Mouse (Mus musculus) limb, embryonic 10.5 days (tissue): ENCODE measurements at regions not wholly inside any gene's neighbourhood (a gene's known extent, or its start where the extent isn't known, plus 50 kb on each side); places are given as distances from the start of the nearest gene placed in this dataset.

Source experiments
- DNase-seq: peaks from one replicate; pipeline ENCODE4 v3.0.0-alpha.2; 2017; ENCODE audit warnings: low spot score
- H3K27ac ChIP-seq: fragments of 300-500 bp; sonication (generic); 2 replicates; pipeline ENCODE4 v1.5.1; 2016; ENCODE audit warnings: mild to moderate bottlenecking
- H3K27me3 ChIP-seq: fragments of 300-500 bp; sonication (generic); 2 replicates; pipeline ENCODE4 v1.6.1; 2016; ENCODE audit warnings: low read depth, mild to moderate bottlenecking; ENCODE audit not compliant: poor library complexity, severe bottlenecking
- H3K36me3 ChIP-seq: fragments of 300-500 bp; sonication (generic); 2 replicates; pipeline ENCODE4 v1.6.1; 2016; ENCODE audit warnings: mild to moderate bottlenecking, moderate library complexity
- H3K4me1 ChIP-seq: fragments of 300-500 bp; sonication (generic); 2 replicates; pipeline ENCODE4 v1.6.1; 2016
- H3K4me3 ChIP-seq: fragments of 300-500 bp; sonication (generic); 2 replicates; pipeline ENCODE4 v1.5.1; 2016; ENCODE audit warnings: mild to moderate bottlenecking, moderate library complexity
- H3K9me3 ChIP-seq: fragments of 300-500 bp; sonication (generic); replicated peaks from 2 replicates; pipeline ENCODE4 v1.6.1; 2016; ENCODE audit warnings: mild to moderate bottlenecking
- WGBS: fragments of 180-500 bp; shearing (Covaris S2); methylation state at CpG from one replicate; pipeline ENCODE4 v1.1.7; 2016; 5-methylcytosine and 5-hydroxymethylcytosine counted together

- no peaks in the 10 kb centered on the region for H3K27me3 ChIP-seq
- H3K4me3 ChIP-seq = no peak overlapping the region
- H3K9me3 ChIP-seq = no peaks in the 10 kb centered on the region
- no peaks in the 10 kb centered on the region for H3K4me1 ChIP-seq
- no peak for DNase-seq
- no peaks in the 10 kb centered on the region for H3K36me3 ChIP-seq
- 91% methylated on average over 1 of the region's 1 CpGs for WGBS
- H3K27ac ChIP-seq = no peak overlapping the region
Measured at GRCm38 (mm10) chr13:15094836-15095235, 368.2 kb upstream of the Gli3 start.

- no peak overlapping the region for H3K27ac ChIP-seq
- no peaks in the 10 kb centered on the region for H3K4me1 ChIP-seq
- 55% methylated on average over 6 of the region's 6 CpGs for WGBS
- H3K4me3 ChIP-seq = no peak overlapping the region
- H3K27me3 ChIP-seq = no peaks in the 10 kb centered on the region
- H3K9me3 ChIP-seq = no peaks in the 10 kb centered on the region
- no peaks in the 10 kb centered on the region for H3K36me3 ChIP-seq
- DNase-seq = no peak
Measured at GRCm38 (mm10) chr13:15107753-15108305, 355.2 kb upstream of the Gli3 start.

GRCm38 (mm10) chr13:15113383-15113782 is 349.7 kb upstream of the Gli3 start:
- Histone ChIP-seq H3K27me3 (no peaks in the 10 kb centered on the region), H3K27ac (no peak overlapping the region), H3K9me3 (no peaks in the 10 kb centered on the region), H3K4me3 (no peak overlapping the region), H3K4me1 (no peaks in the 10 kb centered on the region), H3K36me3 (no peaks in the 10 kb centered on the region)
- no peak for DNase-seq
- WGBS = 84% methylated on average over 7 of the region's 7 CpGs

- no peaks in the 10 kb centered on the region for H3K36me3 ChIP-seq
- H3K27ac ChIP-seq = no peak overlapping the region
- H3K4me3 ChIP-seq = no peak overlapping the region
- no peaks in the 10 kb centered on the region for H3K9me3 ChIP-seq
- no peaks in the 10 kb centered on the region for H3K4me1 ChIP-seq
- WGBS = 88% methylated on average over 2 of the region's 2 CpGs
- DNase-seq = no peak
- H3K27me3 ChIP-seq = no peaks in the 10 kb centered on the region
Measured at GRCm38 (mm10) chr13:15130249-15130648, 332.8 kb upstream of the Gli3 start.

GRCm38 (mm10) chr13:15146167-15146566 is 316.9 kb upstream of the Gli3 start:
- peak; percentile 32 for DNase-seq
- Histone ChIP-seq H3K9me3 (no peaks in the 10 kb centered on the region), H3K36me3 (no peaks in the 10 kb centered on the region), H3K4me3 (no peak overlapping the region), H3K4me1 (peaks cover 13% of the 10 kb centered on the region), H3K27me3 (no peaks in the 10 kb centered on the region), H3K27ac (peak overlapping the region; percentile 30; the same call in 1 of the 2 replicates)
- 54% methylated on average over 6 of the region's 6 CpGs for WGBS

- Histone ChIP-seq H3K4me3 (no peak overlapping the region), H3K9me3 (no peaks in the 10 kb centered on the region), H3K36me3 (no peaks in the 10 kb centered on the region), H3K4me1 (peaks cover 11% of the 10 kb centered on the region), H3K27ac (no peak overlapping the region), H3K27me3 (no peaks in the 10 kb centered on the region)
- 36% methylated on average over 2 of the region's 2 CpGs for WGBS
- no peak for DNase-seq
Measured at GRCm38 (mm10) chr13:15180898-15181297, 282.1 kb upstream of the Gli3 start.

- no peaks in the 10 kb centered on the region for H3K27me3 ChIP-seq
- H3K4me1 ChIP-seq = peaks cover 31% of the 10 kb centered on the region
- H3K36me3 ChIP-seq = no peaks in the 10 kb centered on the region
- no peak overlapping the region for H3K4me3 ChIP-seq
- WGBS = 84% methylated on average over 7 of the region's 7 CpGs
- peak overlapping the region; percentile 25; the same call in 1 of the 2 replicates for H3K27ac ChIP-seq
- no peak for DNase-seq
- H3K9me3 ChIP-seq = no peaks in the 10 kb centered on the region
Measured at GRCm38 (mm10) chr13:15211635-15212352, 251.2 kb upstream of the Gli3 start.

- Histone ChIP-seq H3K27me3 (no peaks in the 10 kb centered on the region), H3K4me3 (no peak overlapping the region), H3K9me3 (no peaks in the 10 kb centered on the region), H3K27ac (peak overlapping the region; percentile 25; the same call in 1 of the 2 replicates), H3K4me1 (peaks cover 31% of the 10 kb centered on the region), H3K36me3 (no peaks in the 10 kb centered on the region)
- WGBS = 44% methylated on average over 5 of the region's 5 CpGs
- peak; percentile 47 for DNase-seq
Measured at GRCm38 (mm10) chr13:15212353-15212850, 250.6 kb upstream of the Gli3 start.

- WGBS = 62% methylated on average over 3 of the region's 3 CpGs
- H3K27ac ChIP-seq = no peak overlapping the region
- H3K9me3 ChIP-seq = no peaks in the 10 kb centered on the region
- no peak overlapping the region for H3K4me3 ChIP-seq
- H3K4me1 ChIP-seq = no peaks in the 10 kb centered on the region
- H3K27me3 ChIP-seq = no peaks in the 10 kb centered on the region
- no peak for DNase-seq
- H3K36me3 ChIP-seq = no peaks in the 10 kb centered on the region
Measured at GRCm38 (mm10) chr13:15221322-15221721, 241.7 kb upstream of the Gli3 start.

- 67% methylated on average over 1 of the region's 1 CpGs for WGBS
- no peak overlapping the region for H3K4me3 ChIP-seq
- no peaks in the 10 kb centered on the region for H3K4me1 ChIP-seq
- no peaks in the 10 kb centered on the region for H3K9me3 ChIP-seq
- no peak overlapping the region for H3K27ac ChIP-seq
- DNase-seq = no peak
- H3K27me3 ChIP-seq = no peaks in the 10 kb centered on the region
- no peaks in the 10 kb centered on the region for H3K36me3 ChIP-seq
Measured at GRCm38 (mm10) chr13:15227641-15228040, 235.4 kb upstream of the Gli3 start.
